Mouse (Mus musculus) retina, postnatal 1 day (tissue): ENCODE measurements around the gene Krt32.

Experiments
- DNase-seq: peaks from one replicate; pipeline ENCODE4 v3.0.0-alpha.2; 2012

The Krt32 gene

GRCm38 (mm10) chr11:100050451-100050850 is 37.6 kb downstream of the Krt32 start, which contains the start of gene Krt31:
Gene Krt31, minus strand, starts transcription at chr11:100050551.
- no peak for DNase-seq

- DNase-seq: no peak
These were observed 40.8 kb downstream of the Krt32 start for GRCm38 (mm10) chr11:100047193-100047592.

- no peak for DNase-seq
These were observed 41.6 kb downstream of the Krt32 start for GRCm38 (mm10) chr11:100046303-100046866.

GRCm38 (mm10) chr11:100041454-100041853 is 46.6 kb downstream of the Krt32 start, which contains the start of gene Krt34:
Gene Krt34, minus strand, starts transcription at chr11:100041554.
- no peak for DNase-seq
